Mouse (Mus musculus): ENCODE results near the gene Pard3. TPM values are rescaled to one million over a fixed set of nuclear protein-coding genes. Genes with fewer than 3 reads are reported as not detected.

Pard3 gene
- 0.09 and 0.88 TPM in 2 replicates for polyA plus RNA-seq (2012; ENCODE audit: low replicate concordance)

GRCm38 (mm10) chr8:127063551-127064360 lies at the start of gene Pard3:
Gene Pard3, plus strand, starts transcription at chr8:127063893.

Other genes starting within 250 kb of the Pard3 start
- gene Tomm20, start 118.0 kb upstream of the Pard3 start, polyA plus RNA-seq (2012; ENCODE audit: low replicate concordance): 1,100 and 1,564 TPM in 2 replicates
- 7.1 and 9.0 TPM in 2 replicates for gene Rbm34, start 92.8 kb upstream of the Pard3 start, polyA plus RNA-seq (2012; ENCODE audit: low replicate concordance)